Mouse (Mus musculus) thymus, adult 18-20 months (tissue): ENCODE measurements around the gene Gm3532.
"Not testable (repeated sequence)": the region's sequence is repeated elsewhere in the genome, so short reads cannot be mapped to it uniquely, and the experiment has no call there.

Experiments used
- DNase-seq, 2 experiments: peaks; one replicate each; pipeline ENCODE4 v3.0.0; 2022; ENCODE audit warnings: mixed read lengths in 2 of 2

Gm3532 gene

GRCm38 (mm10) chr14:5538196-5538595, at the start of gene Gm3532:
Gene Gm3532, plus strand, starts transcription at chr14:5538496.
- DNase-seq = not testable (repeated sequence)

DNA sequence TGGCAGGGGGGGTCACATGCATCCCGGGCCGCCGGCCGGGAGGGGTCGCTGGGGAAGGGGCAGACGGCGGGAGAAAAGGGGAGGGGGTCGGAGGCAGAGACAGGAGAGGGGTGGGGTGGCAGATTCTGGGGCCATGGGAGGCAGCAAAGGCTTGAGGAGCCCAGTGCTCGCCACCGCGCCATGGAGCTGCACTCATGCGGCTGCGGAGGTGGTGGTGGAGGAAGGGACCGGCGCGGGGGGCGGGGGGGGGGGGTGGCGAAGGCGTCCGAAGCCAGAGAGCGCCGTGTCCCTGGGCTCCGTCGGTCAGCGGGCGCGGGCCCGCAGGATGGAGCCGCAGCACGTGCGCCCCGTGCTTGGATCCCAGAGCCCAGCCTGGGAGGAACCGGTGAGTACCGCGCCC, 36.9 kb upstream of the Gm3532 start, which contains the start of gene Gm3488:
Gene Gm3488 (plus strand): TSS at position 301 of the 400 bp plus-strand sequence.
- not testable (repeated sequence) for DNase-seq
